Mouse (Mus musculus): ENCODE data around the gene Fastk.

DNA sequence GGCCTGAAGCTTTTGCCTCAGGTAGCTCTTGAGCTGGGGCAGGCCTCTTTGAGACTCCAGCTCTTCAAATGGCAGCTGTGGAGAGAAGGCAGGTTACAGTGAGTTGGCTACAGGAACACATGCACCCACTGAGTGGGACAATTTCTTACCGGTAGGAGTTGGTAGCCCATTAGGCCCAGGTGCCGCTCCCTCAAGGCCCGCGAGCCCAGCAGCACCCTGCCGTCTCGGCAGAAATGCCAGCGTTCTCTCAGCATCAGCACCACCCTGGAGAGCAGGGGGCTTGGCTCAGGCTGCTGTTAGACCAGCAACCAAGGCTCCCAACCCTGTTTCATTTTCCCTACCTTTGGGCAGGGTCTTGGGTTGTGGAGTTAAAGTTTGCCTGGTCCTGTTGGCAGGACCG lies 3.9 kb downstream of the Fastk start:
- TF ChIP-seq EP300 (IDR thresholded peaks at IDR 0.05; ENCODE audit: low read depth), result no peak
- no peak for TF ChIP-seq CTCF (IDR thresholded peaks at IDR 0.05; ENCODE audit: low read depth)
